Mouse (Mus musculus) stomach, postnatal 0 days (tissue): ENCODE data around the gene Zfp40.

Experiments used
- CTCF ChIP-seq: IDR thresholded peaks from 2 replicates; pipeline ENCODE4 v1.5.1; 2016; ENCODE audit warnings: antibody characterized with exemption, low read depth, mild to moderate bottlenecking, moderate library complexity
- EP300 ChIP-seq: optimal IDR thresholded peaks from 2 replicates; pipeline ENCODE3; 2016; ENCODE audit warnings: antibody characterized with exemption

DNA sequence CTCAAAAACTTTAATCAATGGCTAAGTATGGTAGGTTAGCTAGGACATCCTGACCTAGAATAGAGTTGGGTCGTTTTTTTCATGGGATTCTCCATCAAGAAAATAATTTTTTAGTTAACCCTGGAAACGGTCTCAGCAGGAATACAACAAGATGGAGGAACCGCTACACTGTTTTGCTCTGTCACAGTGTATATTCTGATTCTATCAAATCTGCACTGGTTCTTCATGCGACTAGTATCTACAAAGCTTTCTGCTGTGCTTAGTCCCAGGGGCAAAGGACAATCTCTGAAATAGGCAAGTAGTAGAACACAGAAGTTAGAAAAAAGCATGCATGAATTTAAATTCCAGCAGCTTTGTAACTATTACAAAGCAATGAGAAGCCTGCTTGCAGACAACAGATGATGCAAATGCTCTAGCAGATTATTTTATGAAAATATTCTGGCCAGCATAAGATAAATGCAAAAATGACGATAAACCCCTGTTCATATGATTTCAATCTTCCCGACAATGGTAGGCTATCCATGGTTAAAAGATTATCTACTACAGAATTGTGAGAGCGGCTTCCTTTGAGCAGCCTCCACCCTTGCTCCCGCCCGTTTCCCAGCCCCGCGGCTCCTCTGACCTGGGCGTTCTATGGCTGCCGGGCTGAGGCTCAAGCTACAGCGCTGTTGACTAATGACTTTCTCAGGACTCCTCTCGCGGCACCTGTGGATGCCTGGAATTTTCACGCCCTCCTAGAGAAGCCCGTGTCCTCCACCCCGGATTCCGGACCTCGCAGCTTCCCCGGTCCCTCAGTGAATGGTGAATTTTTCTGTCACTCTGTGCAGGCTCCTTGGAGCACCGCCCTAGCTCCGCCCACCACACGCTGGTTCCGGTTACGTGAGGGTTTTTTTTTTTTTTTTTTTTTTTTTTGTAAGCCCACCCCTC is at the start of gene Zfp40:
- no peak for TF ChIP-seq CTCF
- no peak for TF ChIP-seq EP300
